Mouse (Mus musculus): Measurements from ENCODE around the gene Ina. TPM values are rescaled to one million over a fixed set of nuclear protein-coding genes. Genes with fewer than 3 reads are reported as not detected.
A peak's percentile ranks its signal among the peaks of the same experiment; 100 is the strongest.

The Ina gene
- polyA plus RNA-seq, 1 experiment, result not detected

DNA sequence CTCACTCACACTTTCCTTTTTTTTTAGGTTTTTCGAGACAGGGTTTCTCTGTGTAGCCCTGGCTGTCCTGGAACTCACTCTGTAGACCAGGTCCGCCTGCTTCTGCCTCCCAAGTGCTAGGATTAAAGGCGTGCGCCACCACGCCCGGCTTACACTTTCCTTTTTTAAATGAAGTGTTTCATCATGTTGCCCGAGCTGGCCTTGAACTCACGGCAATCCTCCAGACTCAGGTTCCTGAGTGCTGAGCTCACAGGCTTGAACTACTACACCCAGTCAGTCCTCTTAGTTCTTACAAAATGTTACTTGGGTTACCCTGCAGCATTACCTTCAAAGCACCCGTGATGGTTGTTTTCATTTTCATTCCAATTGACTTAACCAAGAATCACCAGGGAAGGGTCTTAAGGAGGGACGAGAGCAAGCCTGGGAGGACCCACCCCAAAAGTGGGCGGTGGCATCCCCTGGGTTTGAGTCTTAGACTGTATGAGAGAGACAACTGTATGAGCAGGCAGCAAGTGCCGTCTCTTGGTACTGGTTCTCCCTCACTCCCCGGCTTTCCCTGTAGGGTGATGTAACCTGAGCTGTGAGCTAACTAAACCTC is 32.8 kb downstream of the Ina start:
- H3K27ac ChIP-seq (replicated peaks; ENCODE audit: low read depth, low read length), result no peak overlapping the region
- H3K4me1 ChIP-seq (ENCODE audit: control insufficient read depth, insufficient read depth, insufficient read length, low read length), result 0 out of 2 replicates have a peak, but pooled peaks cover 2% of the 10 kb centered on the region
- no peak overlapping the region for H3K4me3 ChIP-seq (ENCODE audit: insufficient read depth, low read depth, low read length)

DNA sequence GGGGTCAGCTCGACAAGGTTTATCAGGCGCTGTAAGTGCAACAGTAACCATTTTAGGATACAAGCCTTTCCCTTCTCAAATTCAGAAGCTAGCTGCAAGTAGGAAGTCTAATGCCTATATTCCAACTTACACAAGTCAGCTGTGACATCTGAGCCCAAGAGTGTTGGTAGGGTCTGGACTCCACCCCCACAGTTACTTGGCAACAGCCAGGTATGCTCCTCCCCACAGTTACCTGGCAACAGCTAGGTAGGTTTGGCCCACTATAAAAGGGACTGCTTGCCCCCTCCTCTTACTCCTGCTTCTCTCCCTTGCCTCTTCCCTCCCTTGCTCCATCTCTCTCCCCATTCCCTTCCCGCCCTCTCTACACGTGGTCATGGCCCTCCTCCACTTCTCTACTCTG is 34.6 kb downstream of the Ina start:
- no peak overlapping the region for H3K27ac ChIP-seq (replicated peaks; ENCODE audit: low read depth, low read length)
- H3K4me1 ChIP-seq (ENCODE audit: control insufficient read depth, insufficient read depth, insufficient read length, low read length), result 0 out of 2 replicates have a peak, but pooled peaks cover 2% of the 10 kb centered on the region
- no peak overlapping the region for H3K4me3 ChIP-seq (ENCODE audit: insufficient read depth, low read depth, low read length)

DNA sequence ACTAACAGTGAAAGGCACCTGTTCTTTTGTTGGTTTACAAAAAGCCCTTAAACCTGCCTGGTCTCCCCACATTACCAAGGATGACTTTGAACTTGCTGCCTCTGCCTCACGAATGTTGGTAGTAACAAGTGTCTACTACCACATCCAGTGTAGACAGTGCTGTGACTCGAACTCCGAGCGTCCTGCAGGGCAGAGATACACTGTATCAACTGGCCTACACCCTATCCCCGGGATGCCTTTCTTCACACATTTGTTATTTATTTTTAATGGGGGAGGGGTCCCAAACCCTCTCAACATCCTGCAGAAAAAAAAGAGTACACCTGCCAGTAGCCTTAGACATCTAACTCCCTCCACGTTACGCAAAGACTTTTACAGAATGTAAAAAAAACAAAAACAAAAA is 35.3 kb downstream of the Ina start:
- Histone ChIP-seq H3K27ac (replicated peaks; ENCODE audit: low read depth, low read length) (no peak overlapping the region), H3K4me1 (ENCODE audit: control insufficient read depth, insufficient read depth, insufficient read length, low read length) (0 out of 2 replicates have a peak, but pooled peaks cover 2% of the 10 kb centered on the region), H3K4me3 (ENCODE audit: insufficient read depth, low read depth, low read length) (peak overlapping the region; percentile 95)

DNA sequence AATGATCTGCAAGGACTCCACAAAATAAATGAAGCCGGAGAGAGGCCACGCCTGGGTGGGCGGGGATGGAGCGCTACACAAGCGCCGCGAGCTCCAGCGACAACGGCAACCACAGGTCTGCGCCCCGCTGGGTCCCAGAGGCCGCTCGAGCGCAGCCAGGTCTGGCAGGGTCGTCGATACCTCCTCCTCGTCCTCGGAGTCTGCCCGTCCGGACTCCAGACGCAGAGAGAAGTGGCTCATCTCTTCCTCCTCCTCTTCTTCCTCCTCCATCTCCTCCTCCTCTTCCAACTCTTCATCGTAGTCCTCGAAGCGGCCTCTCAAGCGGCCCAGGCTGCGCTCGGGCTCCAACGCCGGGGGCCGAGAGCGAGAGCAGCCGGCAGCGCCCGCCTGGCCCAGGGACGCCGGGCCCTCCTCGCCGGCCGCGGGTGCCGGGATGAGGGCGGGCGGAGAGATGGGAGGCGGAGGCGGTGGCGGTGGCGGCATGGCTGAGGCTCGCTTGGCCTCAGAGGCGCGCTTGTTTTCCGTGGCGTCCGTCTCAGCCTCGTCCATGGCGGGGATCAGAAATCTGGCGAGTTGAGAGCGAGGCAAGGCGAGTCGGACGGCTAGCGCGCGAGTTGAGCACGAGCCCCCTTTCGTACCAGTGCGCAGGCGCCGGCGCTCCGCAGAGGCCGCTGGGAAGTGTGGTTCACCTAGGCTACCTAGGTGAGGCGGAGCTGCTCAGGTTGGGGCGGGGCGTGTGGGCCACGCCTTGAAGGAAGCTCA is 36.0 kb downstream of the Ina start, which contains the start of gene Pcgf6:
Pcgf6 (minus strand) TSS at position 636 of the 762 bp plus-strand sequence.
- peak within 1 kb of the TSS; percentile 95 for H3K4me3 ChIP-seq (ENCODE audit: insufficient read depth, low read depth, low read length)
- 0 out of 2 replicates have a peak, but pooled peaks cover 2% of the 10 kb centered on the region for H3K4me1 ChIP-seq (ENCODE audit: control insufficient read depth, insufficient read depth, insufficient read length, low read length)
- no peak within 1 kb of the TSS for H3K27ac ChIP-seq (replicated peaks; ENCODE audit: low read depth, low read length)

DNA sequence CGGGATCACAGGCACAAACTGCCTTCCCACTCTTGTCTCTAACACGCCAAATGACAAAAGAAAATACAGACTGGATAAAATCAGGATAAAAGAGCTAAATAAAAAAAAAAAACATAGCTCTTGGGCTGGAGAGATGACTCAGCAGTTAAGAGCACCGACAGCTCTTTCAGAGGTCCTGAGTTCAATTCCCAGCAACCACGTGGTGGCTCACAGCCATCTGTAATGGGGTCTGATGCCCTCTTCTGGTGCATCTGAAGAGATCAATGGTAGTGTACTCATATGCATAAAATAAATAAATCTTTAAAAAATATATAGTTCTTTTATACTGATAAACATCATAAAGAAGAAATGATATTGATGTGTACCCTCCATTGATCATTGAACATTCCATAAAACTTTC is 38.4 kb downstream of the Ina start:
- no peak overlapping the region for H3K4me3 ChIP-seq (ENCODE audit: insufficient read depth, low read depth, low read length)
- H3K4me1 ChIP-seq (ENCODE audit: control insufficient read depth, insufficient read depth, insufficient read length, low read length), result 0 out of 2 replicates have a peak, but pooled peaks cover 2% of the 10 kb centered on the region
- H3K27ac ChIP-seq (replicated peaks; ENCODE audit: low read depth, low read length), result no peak overlapping the region

DNA sequence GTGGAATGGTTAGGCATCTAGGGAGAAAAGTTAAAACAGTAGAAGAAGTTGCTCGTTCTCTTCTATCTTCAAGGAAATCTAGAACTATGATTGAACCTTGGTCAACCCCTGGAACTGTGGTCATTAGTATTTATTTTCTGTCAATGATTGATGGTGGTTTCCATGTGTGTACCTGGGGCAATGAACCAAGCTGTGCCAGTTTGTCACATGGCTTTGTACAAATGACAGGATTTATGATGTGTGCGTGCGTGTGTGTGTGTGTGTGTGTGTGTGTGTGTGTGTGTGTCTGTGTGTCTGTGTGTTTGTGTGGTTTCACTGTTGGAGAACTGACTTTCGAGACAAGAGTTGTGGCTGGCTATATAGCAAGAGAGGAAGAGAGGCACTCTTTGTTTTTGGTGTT is 39.0 kb downstream of the Ina start:
- no peak overlapping the region for H3K27ac ChIP-seq (replicated peaks; ENCODE audit: low read depth, low read length)
- H3K4me1 ChIP-seq (ENCODE audit: control insufficient read depth, insufficient read depth, insufficient read length, low read length), result 0 out of 2 replicates have a peak, but pooled peaks cover 2% of the 10 kb centered on the region
- H3K4me3 ChIP-seq (ENCODE audit: insufficient read depth, low read depth, low read length), result no peak overlapping the region

DNA sequence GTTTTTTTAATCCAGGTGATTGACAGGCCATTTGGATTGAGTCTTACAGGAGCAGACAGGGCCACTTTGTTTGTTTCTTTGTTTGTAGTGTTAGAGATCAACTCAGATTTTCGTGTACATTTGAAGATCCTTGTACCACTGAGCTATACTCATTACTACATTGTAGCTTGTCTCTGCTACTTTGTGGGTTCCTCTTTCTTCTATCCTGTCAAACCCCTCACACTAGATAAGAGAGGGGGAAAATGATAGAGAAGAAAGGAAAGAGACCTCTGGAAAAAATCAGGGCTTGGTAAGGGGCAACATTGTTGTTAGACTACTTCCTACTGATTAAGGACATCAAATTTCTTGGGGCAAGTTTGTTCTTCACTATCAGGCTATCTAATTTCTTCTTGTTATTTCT is 43.2 kb downstream of the Ina start:
- Histone ChIP-seq H3K4me1 (ENCODE audit: control insufficient read depth, insufficient read depth, insufficient read length, low read length) (no peaks in the 10 kb centered on the region), H3K27ac (replicated peaks; ENCODE audit: low read depth, low read length) (no peak overlapping the region), H3K4me3 (ENCODE audit: insufficient read depth, low read depth, low read length) (no peak overlapping the region)

DNA sequence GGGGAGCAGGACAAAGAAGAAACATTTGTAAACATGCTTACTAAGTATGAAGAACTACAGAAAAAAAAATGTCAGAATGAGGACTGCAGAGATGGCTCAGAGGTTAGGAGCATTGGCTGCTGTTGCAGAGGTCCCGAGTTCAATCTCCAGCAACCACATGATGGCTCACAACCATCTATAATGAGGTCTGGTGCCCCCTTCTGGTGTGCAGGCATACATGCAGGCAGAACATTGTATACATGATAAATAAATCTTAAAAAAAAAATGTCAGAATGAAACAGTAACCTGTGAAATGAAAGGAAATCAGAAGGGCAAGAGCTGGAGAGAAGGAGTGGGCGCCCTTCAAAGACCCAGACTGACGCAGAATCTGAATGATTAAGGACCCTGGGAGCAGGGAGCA is 51.4 kb downstream of the Ina start:
- Histone ChIP-seq H3K27ac (replicated peaks; ENCODE audit: low read depth, low read length) (no peak overlapping the region), H3K4me1 (ENCODE audit: control insufficient read depth, insufficient read depth, insufficient read length, low read length) (no peaks in the 10 kb centered on the region), H3K4me3 (ENCODE audit: insufficient read depth, low read depth, low read length) (no peak overlapping the region)

DNA sequence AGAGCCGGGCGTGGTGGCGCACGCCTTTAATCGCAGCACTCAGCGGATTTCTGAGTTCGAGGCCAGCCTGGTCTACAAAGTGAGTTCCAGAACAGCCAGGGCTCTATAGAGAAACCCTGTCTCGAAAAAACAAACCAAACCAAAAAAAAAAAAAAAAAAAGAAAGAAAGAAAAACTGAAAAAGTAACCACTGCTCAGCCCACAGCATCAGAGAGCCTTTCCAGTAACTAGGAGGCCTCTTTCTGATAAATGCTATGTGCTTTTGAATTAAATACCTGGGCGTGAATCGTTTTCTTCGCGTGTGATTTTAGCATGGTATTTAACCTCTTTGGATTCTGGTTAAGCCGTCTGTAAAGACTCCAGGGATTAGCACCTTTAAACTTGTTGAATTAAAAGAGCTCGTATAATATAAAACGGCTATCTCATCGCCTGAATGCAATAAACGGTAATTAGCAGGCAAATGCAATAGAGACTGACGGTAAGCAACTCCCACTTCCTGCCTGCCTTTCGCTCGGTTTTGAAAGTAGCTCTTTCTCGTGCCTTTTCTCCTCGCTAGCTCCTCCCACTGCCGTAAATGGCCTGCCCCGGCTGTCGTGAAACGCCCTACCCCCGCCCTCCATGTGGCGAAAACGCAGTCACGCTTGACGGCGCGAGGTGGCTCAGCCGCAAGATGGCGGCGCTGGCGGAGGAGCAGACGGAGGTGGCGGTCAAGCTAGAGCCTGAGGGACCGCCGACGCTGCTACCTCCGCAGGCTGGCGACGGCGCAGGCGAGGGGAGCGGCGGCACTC is 52.8 kb downstream of the Ina start, which contains the start of gene Taf5:
Taf5 (plus strand) TSS at position 651 of the 787 bp plus-strand sequence.
- peak within 1 kb of the TSS; percentile 99 for H3K4me3 ChIP-seq (ENCODE audit: insufficient read depth, low read depth, low read length)
- no peaks in the 10 kb centered on the region for H3K4me1 ChIP-seq (ENCODE audit: control insufficient read depth, insufficient read depth, insufficient read length, low read length)
- H3K27ac ChIP-seq (replicated peaks; ENCODE audit: low read depth, low read length), result 0 out of 2 replicates have a peak within 1 kb of the TSS, but pooled peaks have one; percentile 27

DNA sequence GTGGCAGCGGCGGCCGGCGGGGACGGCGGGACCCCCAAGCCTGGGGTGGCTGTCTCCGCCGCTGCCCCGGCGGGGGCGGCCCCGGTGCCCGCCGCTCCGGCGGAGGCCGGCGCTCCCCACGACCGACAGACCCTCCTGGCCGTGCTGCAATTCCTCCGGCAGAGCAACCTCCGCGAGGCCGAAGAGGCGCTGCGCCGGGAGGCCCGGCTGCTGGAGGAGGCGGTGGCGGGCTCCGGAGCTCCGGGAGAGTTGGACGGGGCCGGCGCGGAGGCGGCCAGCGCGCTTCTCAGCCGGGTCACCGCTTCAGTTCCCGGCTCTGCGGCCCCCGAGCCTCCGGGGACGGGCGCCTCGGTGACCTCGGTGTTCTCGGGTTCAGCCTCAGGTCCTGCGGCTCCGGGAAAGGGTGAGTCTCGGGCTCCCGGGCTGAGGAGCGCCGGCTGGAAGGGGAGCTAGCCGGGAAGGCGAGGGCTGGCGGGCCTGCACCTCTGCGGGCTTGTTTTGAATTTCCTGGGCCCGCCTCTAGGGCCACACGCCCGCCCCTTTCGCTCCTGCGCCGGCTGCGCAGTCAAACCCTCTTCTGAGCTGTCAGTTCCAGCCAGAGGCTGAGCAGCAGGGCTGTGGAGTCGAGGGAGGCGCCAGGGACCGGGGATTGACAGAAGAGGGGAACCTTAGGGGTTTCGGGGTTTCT is 53.6 kb downstream of the Ina start:
- Histone ChIP-seq H3K4me3 (ENCODE audit: insufficient read depth, low read depth, low read length) (peak overlapping the region; percentile 99), H3K4me1 (ENCODE audit: control insufficient read depth, insufficient read depth, insufficient read length, low read length) (no peaks in the 10 kb centered on the region), H3K27ac (replicated peaks; ENCODE audit: low read depth, low read length) (0 out of 2 replicates have a peak overlapping the region, but pooled peaks have one; percentile 27)

Other genes starting within 250 kb of the Ina start
- gene Nt5c2, start 455 bp downstream of the Ina start, polyA plus RNA-seq (2012; ENCODE audit: insufficient read depth, insufficient read length, missing spikeins), result 31.8 and 36.0 TPM in 2 replicates
- gene Pcgf6, start 36.2 kb downstream of the Ina start, polyA plus RNA-seq (2012; ENCODE audit: insufficient read depth, insufficient read length, missing spikeins), result 1.5 and 2.5 TPM in 2 replicates
- 1.4 and 2.2 TPM in 2 replicates for gene Taf5, start 53.0 kb downstream of the Ina start, polyA plus RNA-seq (2012; ENCODE audit: insufficient read depth, insufficient read length, missing spikeins)
- gene Usmg5, start 75.9 kb downstream of the Ina start, polyA plus RNA-seq (2012; ENCODE audit: insufficient read depth, insufficient read length, missing spikeins), result 3,706 and 4,472 TPM in 2 replicates
- 3.2 and 5.5 TPM in 2 replicates for gene Pdcd11, start 76.1 kb downstream of the Ina start, polyA plus RNA-seq (2012; ENCODE audit: insufficient read depth, insufficient read length, missing spikeins)
- gene Calhm2, start 123.6 kb downstream of the Ina start, polyA plus RNA-seq (2012; ENCODE audit: insufficient read depth, insufficient read length, missing spikeins), result 1.6 and 1.7 TPM in 2 replicates
- gene Calhm1, start 129.6 kb downstream of the Ina start, polyA plus RNA-seq (2012; ENCODE audit: insufficient read depth, insufficient read length, missing spikeins), result not detected in 2 replicates
- gene Calhm3, start 143.1 kb downstream of the Ina start, polyA plus RNA-seq (2012; ENCODE audit: insufficient read depth, insufficient read length, missing spikeins), result not detected in 2 replicates
- 5.7 and 5.8 TPM in 2 replicates for gene Neurl1a, start 164.1 kb downstream of the Ina start, polyA plus RNA-seq (2012; ENCODE audit: insufficient read depth, insufficient read length, missing spikeins)

Measured in brown adipose tissue, adult 24 weeks (tissue).